Mouse (Mus musculus): ENCODE results near the gene Ptpn6. TPM values are rescaled to one million over a fixed set of nuclear protein-coding genes. Genes with fewer than 3 reads are reported as not detected.

Gene Ptpn6
- total RNA-seq, 2 experiments from 2014 or later: 65.4 to 237 TPM

- no peak for ATAC-seq (replicated peaks; ENCODE audit: low FRiP score, low TSS enrichment, poor library complexity, severe bottlenecking)
Measured at GRCm38 (mm10) chr6:124734417-124734816, 4.1 kb downstream of the Ptpn6 start.

GRCm38 (mm10) chr6:124732476-124733370 is 5.8 kb downstream of the Ptpn6 start:
- peak; percentile 83 for ATAC-seq (replicated peaks; ENCODE audit: low FRiP score, low TSS enrichment, poor library complexity, severe bottlenecking)

- ATAC-seq (replicated peaks; ENCODE audit: low FRiP score, low TSS enrichment, poor library complexity, severe bottlenecking): no peak
Measured at GRCm38 (mm10) chr6:124731038-124731437, 7.5 kb downstream of the Ptpn6 start.

- no peak for ATAC-seq (replicated peaks; ENCODE audit: low FRiP score, low TSS enrichment, poor library complexity, severe bottlenecking)
Measured at GRCm38 (mm10) chr6:124729850-124730705, 8.4 kb downstream of the Ptpn6 start.

- ATAC-seq (replicated peaks; ENCODE audit: low FRiP score, low TSS enrichment, poor library complexity, severe bottlenecking): no peak
Measured at GRCm38 (mm10) chr6:124728621-124729020, 9.9 kb downstream of the Ptpn6 start.

- ATAC-seq (replicated peaks; ENCODE audit: low FRiP score, low TSS enrichment, poor library complexity, severe bottlenecking): peak; percentile 9
Measured at GRCm38 (mm10) chr6:124724472-124724871, 14.0 kb downstream of the Ptpn6 start.

- no peak for ATAC-seq (replicated peaks; ENCODE audit: low FRiP score, low TSS enrichment, poor library complexity, severe bottlenecking)
Measured at GRCm38 (mm10) chr6:124723541-124723940, 15.0 kb downstream of the Ptpn6 start.

- ATAC-seq (replicated peaks; ENCODE audit: low FRiP score, low TSS enrichment, poor library complexity, severe bottlenecking): no peak
Measured at GRCm38 (mm10) chr6:124722876-124723473, 15.5 kb downstream of the Ptpn6 start.

GRCm38 (mm10) chr6:124720904-124721303 is 17.6 kb downstream of the Ptpn6 start:
- ATAC-seq (replicated peaks; ENCODE audit: low FRiP score, low TSS enrichment, poor library complexity, severe bottlenecking): no peak

GRCm38 (mm10) chr6:124719354-124719978 is 19.0 kb downstream of the Ptpn6 start:
- peak; percentile 60 for ATAC-seq (replicated peaks; ENCODE audit: low FRiP score, low TSS enrichment, poor library complexity, severe bottlenecking)

- ATAC-seq (replicated peaks; ENCODE audit: low FRiP score, low TSS enrichment, poor library complexity, severe bottlenecking): no peak
Measured at GRCm38 (mm10) chr6:124718703-124719102, 19.8 kb downstream of the Ptpn6 start.

- no peak for ATAC-seq (replicated peaks; ENCODE audit: low FRiP score, low TSS enrichment, poor library complexity, severe bottlenecking)
Measured at GRCm38 (mm10) chr6:124717968-124718367, 20.5 kb downstream of the Ptpn6 start.

GRCm38 (mm10) chr6:124716864-124717490 is 21.5 kb downstream of the Ptpn6 start:
- ATAC-seq (replicated peaks; ENCODE audit: low FRiP score, low TSS enrichment, poor library complexity, severe bottlenecking): no peak

- no peak for ATAC-seq (replicated peaks; ENCODE audit: low FRiP score, low TSS enrichment, poor library complexity, severe bottlenecking)
Measured at GRCm38 (mm10) chr6:124712918-124713317, 25.6 kb downstream of the Ptpn6 start.

GRCm38 (mm10) chr6:124711824-124712782 is 26.4 kb downstream of the Ptpn6 start, which contains the start of the genes Emg1 and Phb2:
Gene Emg1 (minus strand): TSS chr6:124712178.
Gene Phb2 (plus strand): TSS chr6:124712336.
- ATAC-seq (replicated peaks; ENCODE audit: low FRiP score, low TSS enrichment, poor library complexity, severe bottlenecking): peak; percentile 87

GRCm38 (mm10) chr6:124708289-124708889 is 30.1 kb downstream of the Ptpn6 start:
- ATAC-seq (replicated peaks; ENCODE audit: low FRiP score, low TSS enrichment, poor library complexity, severe bottlenecking): no peak

- no peak for ATAC-seq (replicated peaks; ENCODE audit: low FRiP score, low TSS enrichment, poor library complexity, severe bottlenecking)
Measured at GRCm38 (mm10) chr6:124706061-124706627, 32.4 kb downstream of the Ptpn6 start.
